Mouse (Mus musculus) ovary, adult 18-20 months (tissue): ENCODE data around the gene 4930451I11Rik.

Experiments used
- DNase-seq: peaks from one replicate; pipeline ENCODE4 v3.0.0; 2022; ENCODE audit warnings: low spot score, mixed read lengths

The 4930451I11Rik gene

GRCm38 (mm10) chr7:126831539-126831938 lies at the start of gene 4930451I11Rik:
Gene 4930451I11Rik, minus strand, starts transcription at chr7:126831639.
- DNase-seq = no peak

- no peak for DNase-seq
Measured at GRCm38 (mm10) chr7:126881040-126881439, 49.6 kb upstream of the 4930451I11Rik start.

- no peak for DNase-seq
Measured at GRCm38 (mm10) chr7:126877239-126877638, 45.8 kb upstream of the 4930451I11Rik start.

GRCm38 (mm10) chr7:126870520-126870891 lies 39.1 kb upstream of the 4930451I11Rik start:
- DNase-seq = no peak

GRCm38 (mm10) chr7:126869780-126870519 lies 38.5 kb upstream of the 4930451I11Rik start:
- no peak for DNase-seq

- DNase-seq = no peak
Measured at GRCm38 (mm10) chr7:126868003-126868402, 36.6 kb upstream of the 4930451I11Rik start.

GRCm38 (mm10) chr7:126867534-126867933 lies 36.1 kb upstream of the 4930451I11Rik start:
- DNase-seq = no peak

GRCm38 (mm10) chr7:126863791-126864190 lies 32.4 kb upstream of the 4930451I11Rik start:
- DNase-seq = no peak

- DNase-seq = peak; percentile 86
Measured at GRCm38 (mm10) chr7:126862147-126862784, 30.8 kb upstream of the 4930451I11Rik start, which contains the start of gene Ino80e. Gene Ino80e, minus strand, starts transcription at chr7:126862377.

GRCm38 (mm10) chr7:126861429-126862130 lies 30.1 kb upstream of the 4930451I11Rik start, which contains the start of gene Hirip3:
Gene Hirip3, plus strand, starts transcription at chr7:126861972.
- peak; percentile 91 for DNase-seq

GRCm38 (mm10) chr7:126860987-126861386 lies 29.5 kb upstream of the 4930451I11Rik start:
- DNase-seq = no peak

- DNase-seq = no peak
Measured at GRCm38 (mm10) chr7:126856741-126857420, 25.4 kb upstream of the 4930451I11Rik start.

GRCm38 (mm10) chr7:126855641-126856040 lies 24.2 kb upstream of the 4930451I11Rik start:
- no peak for DNase-seq

- no peak for DNase-seq
Measured at GRCm38 (mm10) chr7:126853454-126853853, 22.0 kb upstream of the 4930451I11Rik start.

GRCm38 (mm10) chr7:126851192-126851591 lies 19.8 kb upstream of the 4930451I11Rik start:
- no peak for DNase-seq

GRCm38 (mm10) chr7:126850161-126850560 lies 18.7 kb upstream of the 4930451I11Rik start:
- DNase-seq = no peak

- DNase-seq = no peak
Measured at GRCm38 (mm10) chr7:126848794-126849193, 17.4 kb upstream of the 4930451I11Rik start.

GRCm38 (mm10) chr7:126847421-126848398 lies 16.3 kb upstream of the 4930451I11Rik start:
- no peak for DNase-seq

- DNase-seq = no peak
Measured at GRCm38 (mm10) chr7:126847116-126847420, 15.6 kb upstream of the 4930451I11Rik start, which contains the start of gene Doc2a. Gene Doc2a, plus strand, starts transcription at chr7:126847416.

GRCm38 (mm10) chr7:126845516-126845915 lies 14.1 kb upstream of the 4930451I11Rik start:
- no peak for DNase-seq

GRCm38 (mm10) chr7:126843276-126843675 lies 11.8 kb upstream of the 4930451I11Rik start:
- no peak for DNase-seq
